Mouse (Mus musculus): ENCODE measurements around the gene Nkap.
"Not testable (repeated sequence)": the region's sequence is repeated elsewhere in the genome, so short reads cannot be mapped to it uniquely, and the experiment has no call there.

- TF ChIP-seq POLR2A (IDR thresholded peaks at IDR 0.05; ENCODE audit: borderline replicate concordance, extremely low read depth, low read depth, low read length); CTCF (IDR thresholded peaks at IDR 0.05; ENCODE audit: insufficient read depth, low read length): not testable (repeated sequence)
Observed at GRCm38 (mm10) chrX:37184401-37184800, 57.8 kb downstream of the Nkap start.

Measured in lung, adult 2 months (tissue).